Mouse (Mus musculus) midbrain, postnatal 0 days (tissue): ENCODE data around the gene Hsp90aa1. TPM values are rescaled to one million over a fixed set of nuclear protein-coding genes. Genes with fewer than 3 reads are reported as not detected.

Experiments
- ATAC-seq: fragments of 200-750 bp; cut with Nextera tagmentation; 2 replicates; pipeline ENCODE4 v1.8.0; 2017; ENCODE audit warnings: moderate number of reproducible peaks, mild to moderate bottlenecking, moderate TSS enrichment, moderate library complexity; ENCODE audit not compliant: low FRiP score
- DNase-seq: peaks from one replicate; pipeline ENCODE4 v3.0.0-alpha.2; 2015; ENCODE audit warnings: low spot score
- H3K27ac ChIP-seq: fragments of 300-500 bp; sonication (generic); 2 replicates; pipeline ENCODE4 v1.5.1; 2014; ENCODE audit warnings: low read depth, mild to moderate bottlenecking, low read length, mixed read lengths
- H3K27me3 ChIP-seq: fragments of 300-500 bp; sonication (generic); 2 replicates; pipeline ENCODE4 v1.6.1; 2014; ENCODE audit warnings: low read length, control low read depth, mixed read lengths; ENCODE audit not compliant: insufficient read depth
- H3K36me3 ChIP-seq: fragments of 300-500 bp; sonication (generic); 2 replicates; pipeline ENCODE4 v1.6.1; 2014; ENCODE audit warnings: low read length, control low read depth, mixed read lengths; ENCODE audit not compliant: insufficient read depth
- H3K4me1 ChIP-seq: fragments of 300-500 bp; sonication (generic); 2 replicates; pipeline ENCODE4 v1.6.1; 2014; ENCODE audit warnings: mild to moderate bottlenecking, control low read depth, antibody characterized with exemption, low read length, mixed read lengths; ENCODE audit not compliant: insufficient read depth
- H3K4me2 ChIP-seq: fragments of 300-500 bp; sonication (generic); 2 replicates; pipeline ENCODE4 v1.6.1; 2014; ENCODE audit warnings: low read depth, mild to moderate bottlenecking, low read length, mixed read lengths; ENCODE audit not compliant: poor library complexity, severe bottlenecking
- H3K4me3 ChIP-seq: fragments of 300-500 bp; sonication (generic); 2 replicates; pipeline ENCODE4 v1.5.1; 2014; ENCODE audit warnings: low read depth, mild to moderate bottlenecking, low read length, moderate library complexity
- H3K9ac ChIP-seq: fragments of 300-500 bp; sonication (generic); replicated peaks from 2 replicates; pipeline ENCODE4 v1.6.1; 2014; ENCODE audit warnings: mild to moderate bottlenecking, low read length, moderate library complexity, mixed read lengths; ENCODE audit not compliant: poor library complexity, severe bottlenecking
- H3K9me3 ChIP-seq: fragments of 300-500 bp; sonication (generic); 2 replicates; pipeline ENCODE4 v1.6.1; 2016; ENCODE audit warnings: low read length, control low read depth
- CTCF ChIP-seq: IDR thresholded peaks from 2 replicates; pipeline ENCODE4 v1.5.1; 2016; ENCODE audit warnings: antibody characterized with exemption, mild to moderate bottlenecking
- WGBS: fragments of 180-500 bp; shearing (Covaris S2); extraction: QIAGEN DNeasy Blood & Tissue Kit; methylation state at CpG from one replicate; pipeline ENCODE4 v1.1.7; 2014; 5-methylcytosine and 5-hydroxymethylcytosine counted together
- polyA plus RNA-seq: library from polyadenylated mRNA; unstranded; fragments of >200 nt; fragmentation: Nextera tagmentation; extraction: Ambion mirVana; gene quantifications from 2 replicates; pipeline ENCODE4 v1.2.1, GENCODE M21; 2015
- total RNA-seq: library from RNA; depleted of rRNA; stranded (reverse); fragments of >200 nt; gene quantifications from 2 replicates; pipeline ENCODE4 v1.2.3, GENCODE M21; 2014

Hsp90aa1 gene
- total and polyA plus RNA-seq, 2 experiments from 2014 or later: 567 to 1,620 TPM

GRCm38 (mm10) chr12:110700730-110701129 is 1.8 kb downstream of the Hsp90aa1 start:
- Histone ChIP-seq H3K36me3 (no peaks in the 10 kb centered on the region), H3K4me1 (no peaks in the 10 kb centered on the region; the same call in 1 of the 2 replicates), H3K9ac (no peak overlapping the region), H3K4me2 (no peak overlapping the region), H3K27me3 (no peaks in the 10 kb centered on the region), H3K4me3 (no peak overlapping the region), H3K27ac (no peak overlapping the region), H3K9me3 (no peaks in the 10 kb centered on the region)
- ATAC-seq (no peak), DNase-seq (no peak)
- 64% methylated on average over 2 of the region's 2 CpGs for WGBS
- TF ChIP-seq CTCF: no peak

GRCm38 (mm10) chr12:110699171-110699547 is 3.4 kb downstream of the Hsp90aa1 start:
- WGBS: 52% methylated on average over 2 of the region's 2 CpGs
- H3K4me2 ChIP-seq: no peak overlapping the region
- no peak overlapping the region for H3K4me3 ChIP-seq
- no peak for DNase-seq
- H3K9me3 ChIP-seq: no peaks in the 10 kb centered on the region
- no peaks in the 10 kb centered on the region; the same call in 1 of the 2 replicates for H3K4me1 ChIP-seq
- H3K27me3 ChIP-seq: no peaks in the 10 kb centered on the region
- TF ChIP-seq CTCF: no peak
- 0 out of 2 replicates have a peak, but pooled peaks cover 5% of the 10 kb centered on the region for H3K36me3 ChIP-seq
- no peak overlapping the region for H3K9ac ChIP-seq
- ATAC-seq: no peak
- H3K27ac ChIP-seq: no peak overlapping the region

- no peak for ATAC-seq
- H3K27me3 ChIP-seq: no peaks in the 10 kb centered on the region
- H3K4me2 ChIP-seq: no peak overlapping the region
- no peak overlapping the region for H3K9ac ChIP-seq
- TF ChIP-seq CTCF: no peak
- H3K27ac ChIP-seq: no peak overlapping the region
- no peaks in the 10 kb centered on the region; the same call in 1 of the 2 replicates for H3K4me1 ChIP-seq
- no peak for DNase-seq
- WGBS: 47% methylated on average over 15 of the region's 15 CpGs
- no peak overlapping the region for H3K4me3 ChIP-seq
- no peaks in the 10 kb centered on the region for H3K9me3 ChIP-seq
- H3K36me3 ChIP-seq: 0 out of 2 replicates have a peak, but pooled peaks cover 5% of the 10 kb centered on the region
These were observed 3.9 kb downstream of the Hsp90aa1 start for GRCm38 (mm10) chr12:110698523-110699170.

GRCm38 (mm10) chr12:110698080-110698479 is 4.4 kb downstream of the Hsp90aa1 start:
- DNase-seq (no peak), ATAC-seq (no peak)
- Histone ChIP-seq H3K4me2 (no peak overlapping the region), H3K9ac (no peak overlapping the region), H3K36me3 (0 out of 2 replicates have a peak, but pooled peaks cover 5% of the 10 kb centered on the region), H3K27me3 (no peaks in the 10 kb centered on the region), H3K4me3 (no peak overlapping the region), H3K9me3 (no peaks in the 10 kb centered on the region), H3K27ac (no peak overlapping the region), H3K4me1 (no peaks in the 10 kb centered on the region; the same call in 1 of the 2 replicates)
- no peak for TF ChIP-seq CTCF
- WGBS: 90% methylated on average over 1 of the region's 1 CpGs

GRCm38 (mm10) chr12:110697457-110697856 is 5.1 kb downstream of the Hsp90aa1 start:
- no peak overlapping the region for H3K4me2 ChIP-seq
- no peaks in the 10 kb centered on the region for H3K9me3 ChIP-seq
- no peaks in the 10 kb centered on the region for H3K27me3 ChIP-seq
- ATAC-seq: no peak
- H3K36me3 ChIP-seq: 0 out of 2 replicates have a peak, but pooled peaks cover 5% of the 10 kb centered on the region
- no peaks in the 10 kb centered on the region; the same call in 1 of the 2 replicates for H3K4me1 ChIP-seq
- no peak for TF ChIP-seq CTCF
- no peak overlapping the region for H3K27ac ChIP-seq
- no peak overlapping the region for H3K4me3 ChIP-seq
- 71% methylated on average over 5 of the region's 5 CpGs for WGBS
- H3K9ac ChIP-seq: no peak overlapping the region
- DNase-seq: no peak

- Histone ChIP-seq H3K27me3 (no peaks in the 10 kb centered on the region), H3K4me3 (peak overlapping the region; percentile 99), H3K9me3 (no peaks in the 10 kb centered on the region), H3K36me3 (0 out of 2 replicates have a peak, but pooled peaks cover 5% of the 10 kb centered on the region), H3K4me2 (peak overlapping the region; percentile 78), H3K9ac (peak overlapping the region; percentile 75), H3K4me1 (no peaks in the 10 kb centered on the region; the same call in 1 of the 2 replicates), H3K27ac (peak overlapping the region; percentile 99)
- no peak for ATAC-seq
- WGBS: 47% methylated on average over 9 of the region's 9 CpGs
- no peak for DNase-seq
- no peak for TF ChIP-seq CTCF
These were observed 5.5 kb downstream of the Hsp90aa1 start for GRCm38 (mm10) chr12:110696975-110697400.
